Mouse (Mus musculus) olfactory bulb, adult 2 months (tissue): Measurements from ENCODE around the gene Anks1b.

Experiments used
- CTCF ChIP-seq: fragments of 200-500 bp; IDR thresholded peaks from 2 replicates; pipeline ENCODE4 v1.5.1; 2012; ENCODE audit warnings: low read depth, mild to moderate bottlenecking, low read length, moderate library complexity; ENCODE audit not compliant: insufficient read depth
- POLR2A ChIP-seq: fragments of 200-500 bp; IDR thresholded peaks from 2 replicates; pipeline ENCODE4 v1.6.1; 2012; ENCODE audit warnings: mild to moderate bottlenecking, low read depth, low read length, moderate library complexity; ENCODE audit not compliant: insufficient read depth

- TF ChIP-seq POLR2A (no peak), CTCF (no peak)
Observed at GRCm38 (mm10) chr10:90751889-90752288, 878.6 kb downstream of the Anks1b start.
